Mouse (Mus musculus): ENCODE measurements at regions not wholly inside any gene's neighbourhood (a gene's known extent, or its start where the extent isn't known, plus 50 kb on each side); places are given as distances from the start of the nearest gene placed in this dataset.

GRCm38 (mm10) chr4:105969628-105970027 lies 180.0 kb downstream of the Gm12728 start:
- DNase-seq (ENCODE audit: low spot score) = no peak

DNA sequence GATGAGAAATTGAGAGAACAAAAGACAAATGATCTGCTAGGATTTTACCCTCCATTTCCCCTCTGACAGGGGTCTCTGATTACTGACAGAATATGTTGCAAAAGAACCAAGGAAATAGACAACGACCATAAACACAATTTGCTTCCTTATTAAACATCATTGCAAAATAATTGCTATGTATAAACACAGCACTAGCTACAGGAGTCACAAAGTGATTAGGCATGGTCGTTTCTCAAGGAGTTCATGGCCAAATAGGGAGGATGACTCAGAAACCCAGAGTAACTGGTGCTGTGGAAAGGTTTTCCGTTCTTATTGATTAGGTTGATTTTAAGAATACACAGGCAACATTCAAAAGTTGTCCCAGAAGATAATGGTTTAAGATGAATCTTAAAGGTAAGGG lies 180.4 kb downstream of the Gm12728 start:
- DNase-seq (ENCODE audit: low spot score) = no peak

- no peak for DNase-seq (ENCODE audit: low spot score)
Observed at GRCm38 (mm10) chr4:105972736-105973135, 183.1 kb downstream of the Gm12728 start.

DNA sequence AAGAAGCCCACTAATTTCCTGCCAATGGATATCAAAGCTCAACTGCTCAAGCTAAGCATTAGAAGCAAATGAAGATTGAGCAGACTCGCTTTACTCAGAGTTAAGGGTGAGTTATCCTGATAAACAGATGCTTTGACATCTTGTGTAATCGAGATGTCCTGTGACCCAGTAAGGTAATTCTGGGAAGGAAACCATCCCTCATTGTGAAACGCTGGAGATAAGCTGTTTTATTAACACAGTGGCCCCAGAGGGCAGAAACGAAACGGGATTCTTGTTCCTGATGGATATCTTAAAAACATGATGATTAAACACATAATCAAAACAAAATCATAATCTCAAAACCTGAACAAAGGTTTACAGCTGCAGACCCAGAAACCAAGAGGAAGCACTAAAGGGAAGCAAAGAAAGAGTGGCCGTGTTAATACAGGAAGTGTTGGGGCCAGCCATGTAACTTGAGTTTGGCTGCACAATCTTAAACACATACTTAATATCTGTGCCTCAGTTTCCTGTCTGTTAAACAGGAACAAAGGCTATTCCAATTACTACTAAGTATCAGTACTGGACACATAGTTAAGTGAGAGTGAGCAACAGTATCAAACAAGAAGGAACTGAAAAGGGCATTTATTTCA lies 184.2 kb downstream of the Gm12728 start:
- DNase-seq (ENCODE audit: low spot score) = no peak

DNA sequence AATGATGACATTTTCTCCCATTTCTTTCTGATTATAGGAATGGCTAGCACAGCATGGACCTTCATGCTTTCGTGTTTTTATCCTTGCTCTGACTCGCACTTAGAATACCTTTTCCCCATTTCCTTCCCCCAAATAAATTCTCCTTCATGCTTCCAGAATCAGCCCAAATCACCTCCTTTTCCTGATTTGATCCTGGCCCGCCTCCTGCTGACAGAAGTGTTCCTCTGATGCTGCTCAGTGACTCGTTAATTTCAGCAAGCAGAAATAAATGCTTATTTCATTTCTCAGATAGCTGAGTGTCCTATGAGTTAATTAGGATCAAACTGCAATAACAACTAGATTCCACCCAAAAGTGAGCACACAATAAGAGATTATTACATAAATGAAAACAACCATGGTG lies 185.3 kb downstream of the Gm12728 start:
- DNase-seq (ENCODE audit: low spot score) = no peak

DNA sequence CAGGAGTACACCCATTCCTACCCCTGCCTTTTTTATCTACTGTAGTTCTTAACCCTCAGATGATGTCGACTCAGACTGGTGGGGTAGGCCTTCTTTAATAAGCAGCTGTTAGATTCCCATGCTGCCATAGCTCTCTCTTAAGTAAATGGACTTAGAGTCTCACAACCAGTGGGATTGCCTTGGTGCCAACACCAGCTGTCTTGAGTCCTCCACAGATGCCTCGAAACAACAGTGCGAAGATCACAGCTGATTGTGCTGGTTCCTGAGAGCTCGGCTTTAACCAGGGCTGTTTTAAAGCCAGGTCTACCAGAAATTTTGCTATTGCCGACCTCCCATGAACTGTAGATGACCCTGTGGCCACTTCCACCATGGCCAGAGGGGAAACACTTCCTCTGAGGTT lies 189.4 kb downstream of the Gm12728 start:
- DNase-seq (ENCODE audit: low spot score) = no peak

DNA sequence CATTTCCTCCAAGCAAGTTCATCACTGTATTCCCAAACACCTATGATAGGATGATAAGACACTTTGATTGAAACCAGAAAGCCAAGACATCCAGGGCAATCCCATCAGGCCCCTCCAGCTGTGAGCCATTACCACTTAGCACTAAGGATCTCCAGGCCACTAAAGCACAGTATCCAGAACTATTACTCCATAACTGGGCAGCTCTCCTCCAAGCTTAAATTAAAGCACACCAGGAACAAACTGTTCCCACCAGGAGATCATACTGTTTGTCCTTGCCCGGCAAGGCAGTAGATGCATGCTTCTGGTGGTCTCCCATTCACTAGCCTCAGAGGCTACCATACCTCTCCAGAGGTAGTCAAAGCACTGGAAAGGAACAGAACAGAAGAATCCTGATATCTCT lies 193.3 kb downstream of the Gm12728 start:
- DNase-seq (ENCODE audit: low spot score) = peak; percentile 62

GRCm38 (mm10) chr4:105987963-105988602 lies 198.4 kb downstream of the Gm12728 start:
- no peak for DNase-seq (ENCODE audit: low spot score)

DNA sequence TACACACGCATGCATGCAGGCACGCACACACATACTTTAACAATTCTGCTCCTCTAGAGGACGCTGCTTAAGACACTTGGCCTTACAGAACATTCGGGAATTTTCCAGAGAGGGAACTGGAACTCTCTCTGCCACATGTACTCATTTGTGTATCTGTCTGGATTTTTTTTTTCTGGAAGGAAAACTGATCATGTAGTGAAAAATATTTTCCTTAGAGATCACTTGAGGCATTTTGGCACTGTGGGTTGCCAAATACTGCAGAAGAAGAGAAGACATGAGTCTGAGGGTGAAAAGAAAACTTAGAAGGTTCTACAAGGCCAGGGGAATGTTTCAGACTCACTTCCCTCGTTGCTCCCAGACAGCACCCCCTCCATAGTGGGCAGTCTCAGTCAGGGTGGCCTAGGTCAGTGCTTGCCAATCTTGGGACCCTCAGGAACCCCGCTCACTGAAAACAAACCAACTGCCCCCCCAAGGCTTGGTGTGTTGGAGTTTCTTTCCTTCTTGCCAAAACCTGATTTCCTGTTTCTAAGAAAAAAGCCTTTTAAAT lies 203.0 kb downstream of the Gm12728 start:
- peak; percentile 55 for DNase-seq (ENCODE audit: low spot score)

DNA sequence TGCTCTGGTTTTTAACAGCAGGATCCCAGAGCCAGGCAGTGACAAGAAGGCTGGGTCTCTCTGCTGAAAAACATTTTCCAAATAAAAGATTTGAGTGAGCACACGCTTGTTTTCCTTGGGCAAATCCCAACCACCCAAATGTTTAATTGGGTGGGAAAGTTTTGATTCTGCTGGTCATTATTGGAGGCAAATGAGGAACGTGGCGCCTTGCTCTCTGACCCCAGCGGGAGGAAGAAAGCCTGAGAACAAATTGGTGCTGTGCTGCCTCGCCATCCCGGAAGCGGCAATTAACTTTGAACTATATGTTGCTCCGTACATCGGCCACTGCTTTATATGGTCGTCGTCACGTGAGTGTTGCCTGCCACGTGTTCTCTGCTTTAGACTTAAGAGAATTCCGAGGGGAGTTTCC lies 204.7 kb downstream of the Gm12728 start:
- no peak for DNase-seq (ENCODE audit: low spot score)

DNA sequence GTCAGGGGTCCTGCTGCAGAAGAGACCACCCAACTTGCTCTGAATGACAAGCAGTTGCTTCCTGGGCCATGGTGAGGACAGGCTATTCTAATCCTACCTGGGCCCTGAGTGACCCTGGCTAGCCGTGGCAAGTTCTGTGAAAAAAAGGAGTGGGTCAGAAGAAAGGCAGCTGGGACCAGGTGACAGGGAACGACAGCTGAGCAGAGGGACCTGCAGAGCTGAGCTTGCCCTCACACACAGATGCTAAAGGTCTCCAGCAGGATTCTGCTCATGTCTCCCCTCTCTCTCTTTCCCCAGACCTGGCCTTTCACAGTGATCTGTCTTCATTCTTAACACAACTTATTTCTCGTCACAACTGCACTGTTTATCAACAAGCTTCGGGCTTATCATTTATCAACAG lies 206.4 kb downstream of the Gm12728 start:
- DNase-seq (ENCODE audit: low spot score) = no peak

DNA sequence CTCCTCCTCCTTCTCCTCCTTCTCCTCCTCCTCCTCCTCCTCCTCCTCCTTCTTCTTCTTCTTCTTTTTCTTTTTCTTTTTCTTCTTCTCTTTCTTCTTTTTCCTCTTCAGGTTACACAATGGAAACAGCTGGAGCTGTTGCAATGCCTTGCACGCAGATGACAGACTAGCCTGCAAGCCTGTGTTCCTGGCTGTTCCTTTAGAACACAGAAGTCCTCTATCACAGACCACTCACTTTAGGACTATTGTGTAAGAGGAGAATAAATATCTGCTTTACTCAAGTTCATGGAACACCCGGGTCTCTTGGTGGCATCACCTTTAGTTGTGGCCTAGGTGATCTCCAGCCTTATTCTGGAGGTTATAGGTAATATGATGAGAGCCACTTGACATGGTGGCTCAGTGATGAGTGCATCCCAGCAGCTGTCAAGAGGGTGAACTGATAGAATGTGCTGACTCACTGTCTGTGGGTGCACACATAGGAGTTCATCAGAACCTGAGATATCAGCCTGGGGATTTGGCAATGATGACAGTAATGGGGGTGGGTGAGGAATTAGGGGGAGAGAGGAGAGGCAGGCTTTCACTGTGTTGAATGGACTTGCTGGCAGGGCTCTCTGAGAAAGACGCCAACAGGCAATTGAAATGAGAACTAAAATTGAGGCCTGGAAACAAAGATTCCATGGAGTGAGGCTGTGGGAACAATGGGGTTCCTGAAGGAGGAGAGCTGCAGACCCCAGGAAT lies 207.4 kb downstream of the Gm12728 start:
- DNase-seq (ENCODE audit: low spot score) = no peak

GRCm38 (mm10) chr4:106002516-106002915 lies 212.8 kb downstream of the Gm12728 start:
- DNase-seq (ENCODE audit: low spot score) = no peak

DNA sequence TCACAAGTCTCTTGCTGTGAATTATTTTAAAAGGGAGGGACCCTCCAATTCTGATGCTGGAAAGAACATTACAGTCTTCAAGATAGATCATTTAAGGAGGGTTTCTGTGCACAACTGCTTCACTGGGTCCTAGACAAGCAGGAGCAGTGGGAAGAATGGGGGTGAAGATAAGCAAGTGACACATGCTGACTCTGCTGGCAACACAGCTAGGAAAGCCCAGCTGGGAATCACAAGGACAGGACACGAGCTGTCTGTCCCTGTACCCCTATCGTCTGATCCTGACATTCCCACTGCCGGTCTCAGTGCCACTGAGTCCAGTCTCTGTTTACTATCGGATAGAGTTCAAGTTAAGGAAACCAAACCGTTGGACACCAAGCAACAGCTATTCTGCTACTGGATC lies 216.3 kb downstream of the Gm12728 start:
- no peak for DNase-seq (ENCODE audit: low spot score)

DNA sequence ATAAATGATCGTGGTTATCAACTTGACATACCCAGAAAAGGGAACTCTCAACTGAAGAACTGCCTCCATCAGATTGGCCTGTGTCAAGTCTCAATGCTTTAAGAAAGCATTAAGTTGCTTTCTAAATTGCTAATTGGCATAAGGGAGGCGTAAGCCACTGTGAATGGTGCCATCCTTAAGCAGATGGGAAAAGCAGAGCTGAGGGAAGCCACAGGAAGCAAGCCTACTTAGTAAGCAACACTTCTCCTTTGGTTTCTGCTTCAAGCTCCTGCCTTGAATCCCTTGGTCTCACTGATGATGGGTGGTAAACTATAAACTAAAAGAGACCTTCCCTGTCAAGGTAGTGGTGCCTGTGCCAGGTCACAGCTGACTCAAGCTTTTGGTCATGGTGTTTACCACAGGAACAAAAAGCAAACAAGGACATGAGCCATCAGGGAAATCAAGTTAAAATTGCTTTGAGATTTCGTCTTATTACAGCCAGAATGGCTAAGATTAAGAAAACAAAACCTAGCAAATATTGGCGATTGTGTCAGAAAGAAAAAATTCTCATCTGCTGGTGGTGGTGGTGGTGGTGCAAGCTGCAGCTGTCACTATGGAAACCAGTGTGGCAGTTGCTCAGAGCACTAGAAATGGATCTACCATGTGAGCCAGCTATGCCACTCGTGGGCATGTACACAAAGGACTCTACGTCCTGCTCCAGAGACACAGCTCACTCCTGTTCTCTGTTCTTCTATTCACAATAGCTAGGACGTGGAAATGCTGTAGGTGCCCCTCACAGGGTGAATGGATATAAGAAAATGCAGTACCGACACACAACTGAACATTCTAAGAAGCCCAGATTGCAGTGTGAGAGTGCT lies 217.9 kb downstream of the Gm12728 start:
- DNase-seq (ENCODE audit: low spot score) = no peak

GRCm38 (mm10) chr4:106017065-106017646 lies 227.5 kb downstream of the Gm12728 start:
- DNase-seq (ENCODE audit: low spot score) = peak; percentile 36

GRCm38 (mm10) chr4:106018936-106019335 lies 229.3 kb downstream of the Gm12728 start:
- DNase-seq (ENCODE audit: low spot score) = no peak

- DNase-seq (ENCODE audit: low spot score) = no peak
Observed at GRCm38 (mm10) chr4:106020338-106020737, 230.7 kb downstream of the Gm12728 start.

GRCm38 (mm10) chr4:106024591-106024990 lies 234.9 kb downstream of the Gm12728 start:
- no peak for DNase-seq (ENCODE audit: low spot score)

- DNase-seq (ENCODE audit: low spot score) = peak; percentile 51
Observed at GRCm38 (mm10) chr4:106025966-106026637, 236.4 kb downstream of the Gm12728 start.

- no peak for DNase-seq (ENCODE audit: low spot score)
Observed at GRCm38 (mm10) chr4:106040376-106040775, 250.7 kb downstream of the Gm12728 start.
